Mouse (Mus musculus) liver, adult 2 months (tissue): ENCODE results near the gene Agpat1.

Experiments used
- CTCF ChIP-seq: fragments of 200-500 bp; IDR thresholded peaks from 2 replicates; pipeline ENCODE4 v1.5.1; 2011; ENCODE audit warnings: low read depth, low read length, control low read depth
- POLR2A ChIP-seq: fragments of 200-500 bp; IDR thresholded peaks from 2 replicates; pipeline ENCODE4 v1.6.1; 2011; ENCODE audit warnings: low read length, control low read depth; ENCODE audit not compliant: insufficient read depth; ENCODE audit errors: extremely low read depth

DNA sequence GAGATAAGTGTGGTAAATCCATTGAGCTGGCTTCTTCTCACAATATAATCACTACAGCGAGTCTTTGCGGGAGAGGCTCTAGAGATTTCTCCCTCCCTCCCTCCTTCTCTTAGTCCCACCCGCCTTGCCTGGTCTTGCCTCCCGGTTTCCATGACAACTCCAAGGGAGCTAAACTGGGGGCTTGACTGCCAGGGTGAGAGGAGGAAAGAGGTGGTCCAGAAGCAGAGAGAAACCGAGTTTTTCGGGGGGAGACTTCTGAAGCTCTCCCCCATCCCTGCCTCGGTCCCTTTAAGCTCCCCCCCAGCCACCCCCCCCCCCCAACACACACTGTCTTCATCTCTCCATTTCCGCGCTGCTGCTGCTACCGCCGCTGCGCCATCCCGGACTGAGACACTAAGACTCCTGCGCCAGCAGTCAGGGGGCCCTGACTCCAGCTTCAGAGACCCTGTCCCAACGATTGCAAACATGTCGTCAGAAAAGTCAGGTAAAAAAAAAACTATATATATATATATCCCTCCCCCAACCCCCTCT, 25.2 kb downstream of the Agpat1 start, which contains the start of gene Prrt1:
- TF ChIP-seq CTCF (no peak), POLR2A (no peak)
